Mouse (Mus musculus) hindbrain, embryonic 16.5 days (tissue): Measurements from ENCODE around the gene Gtf2e1. TPM values are rescaled to one million over a fixed set of nuclear protein-coding genes. Genes with fewer than 3 reads are reported as not detected.
A peak's percentile ranks its signal among the peaks of the same experiment; 100 is the strongest.

Experiments
- ATAC-seq: fragments of 200-750 bp; cut with Nextera tagmentation; 2 replicates; pipeline ENCODE4 v1.8.0; 2017; ENCODE audit warnings: moderate TSS enrichment, moderate library complexity
- H3K27ac ChIP-seq: fragments of 300-500 bp; sonication (generic); 2 replicates; pipeline ENCODE4 v1.5.1; 2014; ENCODE audit warnings: low read depth, mild to moderate bottlenecking, control low read depth, low read length, moderate library complexity
- H3K27me3 ChIP-seq: fragments of 300-500 bp; sonication (generic); replicated peaks from 2 replicates; pipeline ENCODE4 v1.6.1; 2014; ENCODE audit warnings: low read length; ENCODE audit not compliant: control insufficient read depth, insufficient read depth
- H3K36me3 ChIP-seq: fragments of 300-500 bp; sonication (generic); 2 replicates; pipeline ENCODE4 v1.6.1; 2014; ENCODE audit warnings: mild to moderate bottlenecking, low read length, moderate library complexity, mixed read lengths; ENCODE audit not compliant: control insufficient read depth, insufficient read depth
- H3K4me1 ChIP-seq: fragments of 300-500 bp; sonication (generic); 2 replicates; pipeline ENCODE4 v1.6.1; 2014; ENCODE audit warnings: low read depth, low read length; ENCODE audit not compliant: control insufficient read depth, insufficient read depth
- H3K4me2 ChIP-seq: fragments of 300-500 bp; sonication (generic); 2 replicates; pipeline ENCODE4 v1.6.1; 2014; ENCODE audit warnings: mild to moderate bottlenecking, low read length, control low read depth, moderate library complexity
- H3K4me3 ChIP-seq: fragments of 300-500 bp; sonication (generic); 2 replicates; pipeline ENCODE4 v1.5.1; 2014; ENCODE audit warnings: mild to moderate bottlenecking, low read length, control low read depth, moderate library complexity
- H3K9ac ChIP-seq: fragments of 300-500 bp; sonication (generic); 2 replicates; pipeline ENCODE4 v1.6.1; 2014; ENCODE audit warnings: low read depth, mild to moderate bottlenecking, control low read depth, low read length, moderate library complexity
- H3K9me3 ChIP-seq: fragments of 300-500 bp; sonication (generic); 2 replicates; pipeline ENCODE4 v1.6.1; 2014; ENCODE audit warnings: mild to moderate bottlenecking, low read length, moderate library complexity; ENCODE audit not compliant: control insufficient read depth
- WGBS: fragments of 180-500 bp; shearing (Covaris S2); extraction: QIAGEN DNeasy Blood & Tissue Kit; methylation state at CpG from one replicate; pipeline ENCODE4 v1.1.7; 2014; 5-methylcytosine and 5-hydroxymethylcytosine counted together
- polyA plus RNA-seq: library from polyadenylated mRNA; unstranded; fragments of >200 nt; fragmentation: Nextera tagmentation; extraction: Ambion mirVana; gene quantifications from 2 replicates; pipeline ENCODE4 v1.2.1, GENCODE M21; 2015

Gene Gtf2e1
- polyA plus RNA-seq, 1 experiment from 2014 or later = 28.4 TPM

DNA sequence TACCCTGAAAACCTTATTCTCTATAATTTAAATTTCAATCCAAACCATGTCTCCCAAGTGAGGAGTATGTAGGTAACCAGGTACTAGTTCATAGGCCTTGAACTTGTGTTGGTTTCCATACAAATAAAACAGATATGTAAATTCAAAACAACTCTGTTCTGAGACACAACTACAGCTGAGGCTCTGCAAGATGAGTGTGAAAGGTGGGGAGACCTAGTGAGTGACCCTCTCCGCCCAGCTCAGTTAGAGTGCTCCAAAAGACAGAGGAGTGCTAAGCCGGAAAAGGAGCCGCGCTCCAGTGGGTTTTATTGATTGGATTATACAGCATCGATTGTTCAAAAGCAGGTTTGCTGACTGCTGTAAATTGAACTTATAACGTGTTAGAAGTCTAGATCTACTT lies 22.8 kb upstream of the Gtf2e1 start:
- Histone ChIP-seq H3K36me3 (peaks cover 11% of the 10 kb centered on the region), H3K27me3 (no peaks in the 10 kb centered on the region), H3K4me1 (no peaks in the 10 kb centered on the region), H3K4me2 (no peak overlapping the region), H3K27ac (no peak overlapping the region), H3K9me3 (0 out of 2 replicates have a peak, but pooled peaks cover 2% of the 10 kb centered on the region), H3K9ac (no peak overlapping the region), H3K4me3 (no peak overlapping the region)
- no peak for ATAC-seq
- WGBS = 57% methylated on average over 6 of the region's 6 CpGs

DNA sequence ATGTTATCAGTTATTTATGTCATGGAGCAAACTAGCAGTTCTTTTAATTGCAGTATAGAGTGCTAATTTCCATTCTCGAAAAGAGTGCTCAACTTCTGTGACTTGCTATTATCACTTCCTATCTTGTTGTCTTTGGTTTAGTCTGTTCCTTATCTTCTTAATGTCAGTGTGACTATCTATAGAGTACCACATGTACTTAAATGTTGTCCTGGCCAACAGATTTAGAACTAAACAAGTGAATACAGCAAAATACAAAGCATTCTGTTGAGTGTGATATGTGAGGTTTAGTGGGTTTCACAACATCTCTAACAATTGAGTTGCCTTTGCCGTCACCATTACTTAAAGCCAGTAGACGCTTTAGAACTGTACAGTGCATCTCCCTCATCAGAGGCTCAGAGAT lies 13.2 kb upstream of the Gtf2e1 start:
- no peaks in the 10 kb centered on the region for H3K9me3 ChIP-seq

DNA sequence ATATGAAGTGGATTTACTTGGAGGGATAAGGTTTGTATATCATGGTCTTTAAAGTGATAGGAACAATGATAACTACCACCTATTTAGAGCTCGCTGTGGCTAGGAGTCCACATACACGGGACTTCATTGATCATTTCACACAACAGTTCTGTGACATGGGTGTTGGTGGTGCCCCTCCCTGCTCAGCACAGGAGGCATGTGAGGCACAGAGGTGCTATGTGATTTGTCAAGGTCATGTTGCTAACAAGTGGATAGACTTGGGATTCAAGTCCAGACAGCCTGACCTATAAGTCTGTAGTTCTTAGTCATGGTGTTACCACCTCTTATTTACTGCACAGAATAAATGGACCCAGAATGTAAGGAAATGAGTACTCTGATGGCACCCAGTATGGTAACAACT lies 11.4 kb upstream of the Gtf2e1 start:
- Histone ChIP-seq H3K4me1 (no peaks in the 10 kb centered on the region), H3K36me3 (no peaks in the 10 kb centered on the region), H3K27me3 (no peaks in the 10 kb centered on the region), H3K27ac (no peak overlapping the region), H3K9me3 (no peaks in the 10 kb centered on the region), H3K4me2 (no peak overlapping the region), H3K4me3 (no peak overlapping the region), H3K9ac (no peak overlapping the region)
- 85% methylated on average over 2 of the region's 2 CpGs for WGBS
- no peak for ATAC-seq

More for the DNA sequence above, 13.2 kb upstream of the Gtf2e1 start:
- Histone ChIP-seq H3K27ac (no peak overlapping the region), H3K9ac (no peak overlapping the region), H3K36me3 (peaks cover 7% of the 10 kb centered on the region; the same call in 1 of the 2 replicates), H3K4me3 (no peak overlapping the region), H3K4me2 (no peak overlapping the region), H3K4me1 (no peaks in the 10 kb centered on the region), H3K27me3 (no peaks in the 10 kb centered on the region)
- ATAC-seq = no peak
- WGBS = 95% methylated on average over 3 of the region's 3 CpGs

DNA sequence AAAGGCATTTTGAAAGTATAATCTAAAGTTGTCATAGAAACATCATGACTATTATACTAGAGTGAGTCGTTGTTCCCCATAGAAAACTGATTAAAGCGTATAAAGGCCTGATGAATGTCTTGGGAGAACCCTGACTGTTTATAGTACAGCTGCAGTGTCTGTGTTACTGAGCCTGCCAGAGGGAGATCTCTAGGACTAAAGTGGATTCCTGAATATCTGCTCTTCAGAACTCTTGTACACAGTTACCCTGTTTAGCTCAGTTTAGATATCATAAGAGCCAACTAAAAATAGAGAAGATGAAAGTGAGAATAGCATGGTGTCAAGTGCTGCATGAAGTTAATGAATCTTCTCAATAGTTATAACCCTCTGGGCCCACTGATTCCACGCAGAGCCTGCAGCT lies 10.7 kb upstream of the Gtf2e1 start:
- 34% methylated on average over 3 of the region's 3 CpGs for WGBS
- Histone ChIP-seq H3K4me2 (no peak overlapping the region), H3K27me3 (no peaks in the 10 kb centered on the region), H3K4me3 (no peak overlapping the region), H3K9ac (no peak overlapping the region), H3K9me3 (no peaks in the 10 kb centered on the region), H3K4me1 (no peaks in the 10 kb centered on the region), H3K36me3 (no peaks in the 10 kb centered on the region), H3K27ac (no peak overlapping the region)
- ATAC-seq = no peak

DNA sequence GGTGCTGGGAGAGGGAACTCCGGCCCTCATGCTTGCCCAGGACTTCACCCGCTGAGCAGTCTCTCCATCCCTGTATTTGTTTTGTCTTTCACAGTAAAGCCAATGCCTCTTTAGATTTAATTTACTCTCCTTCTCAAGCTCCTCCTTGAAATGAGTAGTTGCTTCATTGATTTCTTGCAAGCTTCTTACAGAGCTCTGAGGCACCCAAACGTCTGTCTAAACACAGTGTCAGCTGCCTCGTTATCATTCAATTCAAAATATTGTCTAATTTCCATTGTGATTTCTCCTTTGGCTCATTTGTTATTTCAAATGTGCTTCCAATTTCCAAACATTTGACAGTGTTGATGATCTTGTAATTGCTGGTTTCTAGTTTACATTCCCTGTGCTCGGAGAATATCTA lies 6.7 kb upstream of the Gtf2e1 start:
- Histone ChIP-seq H3K4me2 (no peak overlapping the region), H3K9me3 (no peaks in the 10 kb centered on the region), H3K36me3 (no peaks in the 10 kb centered on the region), H3K27ac (no peak overlapping the region), H3K27me3 (no peaks in the 10 kb centered on the region), H3K9ac (no peak overlapping the region), H3K4me3 (no peak overlapping the region), H3K4me1 (no peaks in the 10 kb centered on the region)
- ATAC-seq = no peak
- WGBS = 63% methylated on average over 5 of the region's 5 CpGs

- Histone ChIP-seq H3K4me3 (no peak overlapping the region), H3K36me3 (no peaks in the 10 kb centered on the region), H3K4me1 (peaks cover 13% of the 10 kb centered on the region), H3K27me3 (no peaks in the 10 kb centered on the region), H3K4me2 (peak overlapping the region; percentile 70; the same call in 1 of the 2 replicates), H3K9ac (no peak overlapping the region), H3K27ac (no peak overlapping the region), H3K9me3 (no peaks in the 10 kb centered on the region)
- WGBS = 83% methylated on average over 6 of the region's 6 CpGs
- ATAC-seq = no peak
Measured at GRCm38 (mm10) chr16:37540776-37541175, 1.2 kb upstream of the Gtf2e1 start.

- H3K27ac ChIP-seq = peak overlapping the region; percentile 75
- H3K4me1 ChIP-seq = peaks cover 13% of the 10 kb centered on the region
- peaks cover 3% of the 10 kb centered on the region; the same call in 1 of the 2 replicates for H3K36me3 ChIP-seq
- no peaks in the 10 kb centered on the region for H3K9me3 ChIP-seq
- ATAC-seq = peak; percentile 69
- H3K27me3 ChIP-seq = no peaks in the 10 kb centered on the region
- under 1% methylated on average over 22 of the region's 22 CpGs for WGBS
- H3K4me2 ChIP-seq = peak overlapping the region; percentile 78
- H3K4me3 ChIP-seq = peak overlapping the region; percentile 84
- H3K9ac ChIP-seq = peak overlapping the region; percentile 89
Measured at GRCm38 (mm10) chr16:37539240-37539610, 364 bp downstream of the Gtf2e1 start.

DNA sequence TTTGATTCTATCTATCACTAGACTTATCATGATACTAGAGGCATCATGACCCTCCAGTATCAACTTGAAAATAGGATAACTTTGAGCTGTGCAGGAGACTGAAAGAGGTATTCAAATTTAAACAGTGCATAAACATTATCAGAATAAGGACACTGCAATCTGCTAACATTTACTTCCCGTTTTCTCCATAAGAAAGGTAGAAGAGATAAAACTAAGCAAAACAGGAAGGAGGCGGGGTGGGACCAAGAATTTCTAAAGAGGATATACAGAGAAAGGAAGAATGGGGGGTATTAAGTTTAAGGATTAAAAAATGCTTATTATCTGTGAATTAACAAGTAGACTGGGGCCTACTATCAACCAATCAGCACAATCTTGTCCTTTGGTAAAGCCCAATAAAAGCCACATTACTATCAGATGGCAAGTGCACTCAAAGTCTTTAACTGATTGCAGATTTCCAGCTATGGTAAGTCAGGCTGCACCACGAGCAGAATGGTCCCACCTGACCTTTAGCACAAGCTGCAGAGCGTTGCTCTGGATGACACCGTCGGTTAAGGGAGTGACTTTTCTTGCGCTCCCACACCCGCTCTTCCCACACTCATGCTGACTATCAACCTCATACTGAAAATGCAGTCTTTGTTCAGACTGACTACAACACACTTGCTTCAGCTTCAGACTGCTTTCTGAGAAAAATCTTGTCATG lies 6.1 kb downstream of the Gtf2e1 start:
- Histone ChIP-seq H3K4me1 (peaks cover 8% of the 10 kb centered on the region), H3K27me3 (no peaks in the 10 kb centered on the region), H3K36me3 (peaks cover 3% of the 10 kb centered on the region; the same call in 1 of the 2 replicates), H3K9me3 (no peaks in the 10 kb centered on the region), H3K4me3 (no peak overlapping the region), H3K27ac (no peak overlapping the region), H3K9ac (no peak overlapping the region), H3K4me2 (no peak overlapping the region)
- ATAC-seq = no peak
- WGBS = 92% methylated on average over 8 of the region's 8 CpGs

GRCm38 (mm10) chr16:37532046-37532445 lies 7.5 kb downstream of the Gtf2e1 start:
- no peaks in the 10 kb centered on the region for H3K27me3 ChIP-seq
- H3K9ac ChIP-seq = no peak overlapping the region
- H3K4me2 ChIP-seq = no peak overlapping the region
- no peak overlapping the region for H3K4me3 ChIP-seq
- H3K4me1 ChIP-seq = no peaks in the 10 kb centered on the region; the same call in 1 of the 2 replicates
- 92% methylated on average over 1 of the region's 1 CpGs for WGBS
- no peaks in the 10 kb centered on the region for H3K9me3 ChIP-seq
- peaks cover 3% of the 10 kb centered on the region; the same call in 1 of the 2 replicates for H3K36me3 ChIP-seq
- ATAC-seq = no peak
- no peak overlapping the region for H3K27ac ChIP-seq
